ENCODE assay signal across 8 mouse cellular contexts in genomic region chr12:80146227-80147223, GRCm38 (mm10). TPM values are rescaled to one million over a fixed set of nuclear protein-coding genes. Genes with fewer than 3 reads are reported as not detected.
DNase-seq lines count a peak whose midpoint lies in the region; ATAC-seq and TF ChIP-seq lines count a peak whose summit lies in the region.

No protein-coding gene starts in this region.

- peak; percentile 70 for ATAC-seq in CD4-positive, CD25-positive, alpha-beta regulatory T cell, adult 4 months
- peak; percentile 58 for ATAC-seq in kidney, embryonic 16.5 days (ENCODE audit: low FRiP score, low TSS enrichment)

- no peaks in the 10 kb centered on the region for H3K9me3 ChIP-seq in kidney, embryonic 16.5 days (ENCODE audit: low read length)

- peak; percentile 82 for DNase-seq in R1 (ENCODE audit: low read depth, low spot score)
- peak; percentile 75 for DNase-seq in embryo, embryonic 11.5 days (ENCODE audit: low read depth, low spot score)
- peak; percentile 33 to 49 for DNase-seq in heart, adult 9 months (ENCODE audit: low spot score in 2 of 2)
- DNase-seq in lung, adult 18-20 months: peak; percentile 72
- peak; percentile 91 for DNase-seq in yolk sac, embryonic 10.5 days (ENCODE audit: low spot score)

- peak; percentile 71 for TF ChIP-seq CTCF in olfactory bulb, adult 2 months (IDR thresholded peaks at IDR 0.05; ENCODE audit: insufficient read depth, low read depth, low read length)

- H3K36me3 ChIP-seq in kidney, embryonic 16.5 days (ENCODE audit: insufficient read depth, low read length): no peaks in the 10 kb centered on the region

- peak overlapping the region; percentile 68 for H3K27ac ChIP-seq in kidney, embryonic 16.5 days (ENCODE audit: low read length)
- no peak overlapping the region for H3K27ac ChIP-seq in olfactory bulb, adult 2 months (ENCODE audit: insufficient read depth, low read depth, low read length)

- H3K27me3 ChIP-seq in kidney, embryonic 16.5 days (ENCODE audit: insufficient read depth, low read length): no peaks in the 10 kb centered on the region

- no peak overlapping the region for H3K4me3 ChIP-seq in kidney, embryonic 16.5 days (ENCODE audit: low read length)
- H3K4me3 ChIP-seq in olfactory bulb, adult 2 months (ENCODE audit: insufficient read depth, low read depth, low read length): no peak overlapping the region

- 29% methylated on average over 21 of the region's 21 CpGs for WGBS in kidney, embryonic 16.5 days
- WGBS in olfactory bulb, adult 2 months: 48% methylated on average over 21 of the region's 21 CpGs

- peaks cover 6% of the 10 kb centered on the region for H3K4me1 ChIP-seq in kidney, embryonic 16.5 days (ENCODE audit: insufficient read depth, low read length)
- no peaks in the 10 kb centered on the region; the same call in 1 of the 2 replicates for H3K4me1 ChIP-seq in olfactory bulb, adult 2 months (ENCODE audit: control insufficient read depth, insufficient read depth, low read length)

- TF ChIP-seq POLR2A in olfactory bulb, adult 2 months (IDR thresholded peaks at IDR 0.05; ENCODE audit: insufficient read depth, low read depth, low read length): no peak

- no peak overlapping the region for H3K4me2 ChIP-seq in kidney, embryonic 16.5 days (replicated peaks; ENCODE audit: low read depth, low read length)

- H3K9ac ChIP-seq in kidney, embryonic 16.5 days (replicated peaks; ENCODE audit: low read length): no peak overlapping the region

RNA-seq across cellular contexts. Expression of gene Zfp36l1, which starts 33.7 kb away (rescaled TPM):
- polyA plus RNA-seq in CD4-positive, CD25-positive, alpha-beta regulatory T cell, adult 4 months (2017; shearing (Covaris generic)): 100 to 1,000 TPM; 139 to 188 TPM
- 130 and 153 TPM in 2 replicates for polyA plus RNA-seq in kidney, embryonic 16.5 days (2015; fragmentation: Nextera tagmentation; extraction: Ambion mirVana)
- polyA plus RNA-seq in olfactory bulb, adult 2 months (2012; ENCODE audit: insufficient read depth, insufficient read length, low replicate concordance, missing spikeins): not detected in 2 replicates

Comparison
In these comparisons a context has a peak if more than half of its experiments do, and no peak if none do; other contexts are left out.
1. DNase-seq: peak in every context shown above with its lines; median percentile 91 in yolk sac, embryonic 10.5 days; 82 in R1; 75 in embryo, embryonic 11.5 days; 72 in lung, adult 18-20 months; 41 in heart, adult 9 months.